Mouse (Mus musculus) brain, embryonic 14.5 days (tissue): ENCODE results near the gene Akap8.

ENCODE experiments used
- CTCF ChIP-seq: fragments of 200-500 bp; IDR thresholded peaks from 2 replicates; pipeline ENCODE4 v1.5.1; 2012; ENCODE audit warnings: inconsistent platforms, mild to moderate bottlenecking, moderate library complexity, borderline replicate concordance; ENCODE audit not compliant: insufficient read depth, insufficient read length; ENCODE audit errors: extremely low read depth
- POLR2A ChIP-seq: fragments of 200-500 bp; IDR thresholded peaks from 2 replicates; pipeline ENCODE4 v1.6.1; 2012; ENCODE audit warnings: mild to moderate bottlenecking, inconsistent platforms, borderline replicate concordance; ENCODE audit not compliant: poor library complexity, insufficient read depth, insufficient read length, severe bottlenecking; ENCODE audit errors: extremely low read depth

DNA sequence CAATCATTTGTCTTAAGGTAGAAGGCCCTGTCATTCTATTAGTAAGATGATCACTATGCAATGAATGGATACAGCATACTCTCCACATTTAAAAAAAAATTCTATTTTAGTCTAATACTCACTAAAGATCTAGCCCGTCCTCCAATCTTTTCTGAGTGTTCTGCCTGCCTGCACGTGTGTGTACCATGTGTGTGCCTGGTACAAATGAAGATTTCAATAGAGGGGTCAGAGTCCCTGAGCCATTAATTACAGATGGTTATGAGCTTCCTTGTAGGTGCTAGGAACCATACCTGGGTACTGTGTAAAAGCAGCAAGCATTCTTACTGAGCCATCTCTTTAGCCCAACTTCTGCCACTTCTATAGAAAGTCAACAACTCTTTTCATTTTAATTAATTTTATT lies 64.1 kb downstream of the Akap8 start:
- TF ChIP-seq POLR2A: no peak
- TF ChIP-seq CTCF: no peak
